Mouse (Mus musculus) embryonic fibroblast, embryonic 13.5 days (primary cell): ENCODE results near the gene Ppp1r1b. TPM values are rescaled to one million over a fixed set of nuclear protein-coding genes. Genes with fewer than 3 reads are reported as not detected.
A peak's percentile ranks its signal among the peaks of the same experiment; 100 is the strongest.

Experiments used
- H3K27ac ChIP-seq: 2 replicates; pipeline ENCODE4 v1.5.1; 2012; ENCODE audit warnings: low read length, control low read depth, inconsistent platforms; ENCODE audit not compliant: insufficient read depth
- H3K4me1 ChIP-seq: 2 replicates; pipeline ENCODE4 v1.6.1; 2011; ENCODE audit warnings: low read length; ENCODE audit not compliant: control insufficient read depth, insufficient read depth
- H3K4me3 ChIP-seq: 2 replicates; pipeline ENCODE4 v1.5.1; 2011; ENCODE audit warnings: mild to moderate bottlenecking, control low read depth, low read length; ENCODE audit not compliant: insufficient read depth
- CTCF ChIP-seq: IDR thresholded peaks from 2 replicates; pipeline ENCODE4 v1.5.1; 2011; ENCODE audit warnings: mild to moderate bottlenecking, control low read depth, low read length, moderate library complexity, borderline replicate concordance; ENCODE audit not compliant: insufficient read depth
- POLR2A ChIP-seq: IDR thresholded peaks from 2 replicates; pipeline ENCODE4 v1.6.1; 2011; ENCODE audit warnings: low read depth, mild to moderate bottlenecking, control low read depth, low read length, moderate library complexity
- polyA plus RNA-seq: library from polyadenylated mRNA; stranded (reverse); fragments of >200 nt; gene quantifications from 2 replicates; pipeline ENCODE4 v1.2.4, GENCODE M21; 2011; ENCODE audit warnings: low read depth; ENCODE audit not compliant: missing spikeins, insufficient read length

Ppp1r1b gene
- not detected in 2 replicates for polyA plus RNA-seq

DNA sequence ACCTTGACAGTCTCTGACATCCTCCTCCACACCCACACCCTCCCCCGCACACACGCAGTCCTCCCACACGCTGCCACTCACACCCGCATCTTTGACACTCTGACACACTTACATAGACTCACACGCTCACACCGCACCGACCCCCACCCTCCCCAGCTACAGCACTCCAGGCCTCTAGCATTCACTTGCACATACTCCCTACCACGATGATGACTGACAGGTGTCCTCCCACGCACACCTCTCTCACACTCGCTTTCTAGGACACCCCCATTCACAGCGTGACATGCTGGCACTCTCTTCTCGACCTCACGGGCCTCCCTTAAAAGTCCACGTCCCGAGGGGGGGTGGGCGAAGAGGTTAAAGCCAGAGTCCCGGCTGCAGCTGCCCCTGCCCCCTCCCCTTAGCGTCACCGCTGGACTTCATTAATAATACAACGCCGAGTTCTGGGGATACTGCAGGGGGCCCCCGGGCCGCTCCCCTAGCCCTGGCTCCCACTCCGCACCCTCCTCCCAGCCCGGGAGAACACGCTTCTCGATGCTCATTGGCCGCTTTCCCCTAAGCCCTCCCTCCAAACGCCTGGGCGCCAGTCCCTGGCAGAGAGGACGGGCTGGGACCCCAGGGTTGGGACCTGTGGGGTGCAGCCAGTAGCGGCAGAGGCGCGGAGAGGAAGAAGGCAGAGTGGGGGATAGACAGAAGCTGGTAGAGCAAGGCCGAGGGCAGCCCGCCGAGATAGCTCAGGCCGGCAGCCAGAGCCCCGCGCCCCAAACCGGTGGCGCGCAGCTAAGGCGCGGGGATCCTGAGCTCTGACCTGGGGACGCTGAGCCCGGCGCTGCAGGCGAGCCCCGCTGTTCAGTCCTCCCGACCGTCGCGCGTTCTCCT lies at the start of gene Ppp1r1b:
Gene Ppp1r1b, plus strand, starts transcription at position 322 of the 879 bp plus-strand sequence.
- H3K4me3 ChIP-seq: peak within 1 kb of the TSS; percentile 39

DNA sequence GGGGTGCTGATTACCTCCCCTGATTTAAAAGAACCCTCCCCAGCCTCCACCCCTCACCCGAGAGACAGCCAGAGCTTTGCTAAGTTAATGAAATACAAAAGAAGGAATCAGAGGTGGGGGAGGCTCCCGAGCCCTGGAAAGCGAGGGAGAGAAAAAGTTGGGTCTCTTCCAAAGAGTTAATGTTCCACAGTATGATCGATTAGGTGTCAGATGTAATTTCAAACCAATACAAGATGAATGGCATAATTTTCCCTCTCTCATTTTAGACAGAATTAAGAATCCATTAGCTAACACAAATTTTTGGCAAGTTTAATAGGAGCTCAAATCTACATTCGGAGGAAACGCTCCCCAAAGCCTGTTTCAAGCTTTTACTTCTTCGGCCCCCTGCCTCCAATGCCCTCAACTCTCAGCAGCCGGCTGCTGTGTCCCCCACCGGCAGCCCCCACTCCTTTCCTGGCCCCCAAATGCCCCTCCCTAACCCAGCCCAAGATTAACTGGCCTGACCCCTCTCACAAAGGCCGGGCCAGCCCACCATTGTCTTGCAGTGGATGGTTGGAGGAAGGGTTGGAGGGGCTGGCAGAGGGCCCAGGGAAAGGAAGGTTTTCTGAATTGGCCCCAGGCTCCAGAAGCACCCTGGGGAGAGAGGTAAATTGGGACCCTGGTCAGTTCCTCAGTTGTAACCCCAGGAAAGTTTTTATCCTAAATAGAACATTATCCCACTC lies 49.6 kb upstream of the Ppp1r1b start:
- Histone ChIP-seq H3K4me1 (no peaks in the 10 kb centered on the region; the same call in 1 of the 2 replicates), H3K27ac (no peak overlapping the region), H3K4me3 (no peak overlapping the region)
- TF ChIP-seq CTCF (no peak), POLR2A (no peak)

More for the DNA sequence above, at the start of gene Ppp1r1b:
- TF ChIP-seq CTCF (no peak), POLR2A (no peak)
- H3K27ac ChIP-seq: no peak within 1 kb of the TSS
- peaks cover 2% of the 10 kb centered on the region; the same call in 1 of the 2 replicates for H3K4me1 ChIP-seq

DNA sequence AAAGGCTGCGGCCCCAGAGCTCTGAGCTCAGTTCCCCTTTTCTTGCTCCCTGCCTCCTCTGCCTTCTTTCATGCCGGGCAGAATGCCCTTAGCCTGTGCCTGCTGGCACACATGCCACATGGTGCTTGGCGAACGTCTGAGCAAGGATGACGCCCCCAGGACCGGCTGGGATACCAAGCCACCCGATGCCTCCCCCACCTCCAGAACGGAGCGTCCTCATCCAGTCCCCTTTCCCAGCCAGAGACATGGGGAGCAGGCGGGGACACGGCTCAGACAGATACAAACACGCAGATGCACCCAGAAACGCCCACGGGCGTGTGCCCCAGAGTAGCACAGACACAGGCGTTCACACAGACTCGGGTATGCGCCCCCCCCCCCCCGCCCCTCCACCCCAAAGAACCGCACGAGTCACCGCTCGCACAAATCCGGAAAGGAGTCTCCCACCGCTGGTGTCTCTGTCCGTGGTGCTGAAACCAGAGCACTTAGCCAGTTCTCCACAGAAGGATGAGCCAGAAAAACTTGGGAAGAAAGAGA lies 34.3 kb upstream of the Ppp1r1b start:
- no peaks in the 10 kb centered on the region for H3K4me1 ChIP-seq
- TF ChIP-seq CTCF (no peak), POLR2A (no peak)
- no peak overlapping the region for H3K27ac ChIP-seq
- no peak overlapping the region for H3K4me3 ChIP-seq

DNA sequence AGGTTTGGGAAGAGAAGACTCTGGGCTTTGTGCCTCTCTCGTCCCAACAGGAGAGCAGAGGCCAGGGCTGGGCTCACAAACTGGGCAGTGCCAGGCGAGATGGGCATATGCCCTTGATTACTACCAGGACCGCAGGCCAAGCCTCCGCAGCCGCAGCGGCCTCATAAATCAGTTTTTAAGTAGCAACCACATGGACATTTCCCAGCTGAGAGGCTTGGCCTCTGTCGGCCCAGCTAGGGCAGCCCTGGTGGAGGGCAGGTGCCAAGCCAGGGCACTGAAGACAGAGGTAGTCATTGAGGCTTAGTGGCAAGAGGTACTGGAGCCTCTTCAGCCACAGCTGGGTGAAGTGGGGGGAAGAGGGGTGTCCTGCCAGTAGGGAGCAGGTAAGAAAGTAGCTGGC lies 30.7 kb upstream of the Ppp1r1b start:
- TF ChIP-seq POLR2A (no peak), CTCF (no peak)
- Histone ChIP-seq H3K4me1 (no peaks in the 10 kb centered on the region), H3K4me3 (no peak overlapping the region), H3K27ac (no peak overlapping the region)

DNA sequence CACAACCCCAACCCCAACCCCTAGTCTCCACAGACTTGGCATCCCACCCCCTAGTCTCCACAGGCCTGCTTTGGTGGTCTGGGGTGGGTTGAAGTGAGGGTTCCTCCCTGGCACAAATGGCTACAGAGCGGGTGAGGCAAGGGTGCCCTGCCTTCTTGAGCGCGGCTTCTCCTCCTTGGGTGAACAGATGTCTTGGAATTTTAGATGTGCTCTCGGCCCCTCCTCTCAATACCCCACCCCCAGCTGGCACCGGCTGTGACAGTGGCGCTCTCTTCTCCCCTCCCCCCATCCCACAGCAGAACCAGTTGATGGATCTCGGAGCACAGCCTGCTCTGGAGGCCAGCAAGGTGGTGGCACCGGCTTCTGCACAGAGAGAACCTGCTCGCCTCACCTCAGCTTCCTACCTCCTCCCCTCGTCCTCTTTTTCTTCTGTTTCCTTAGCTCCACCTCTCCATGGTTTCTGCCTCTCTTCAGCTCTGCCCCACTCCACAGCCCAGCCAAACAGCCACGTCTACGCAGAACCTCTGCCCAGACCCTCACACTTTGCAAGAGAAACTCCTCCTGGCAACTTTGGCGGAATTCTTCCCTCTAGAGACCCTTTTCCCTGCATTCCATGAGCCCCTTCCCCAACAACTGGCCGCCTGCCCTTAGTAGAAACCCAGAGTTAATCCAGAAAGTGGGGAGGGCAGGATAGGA lies 29.6 kb upstream of the Ppp1r1b start:
- no peak for TF ChIP-seq POLR2A
- Histone ChIP-seq H3K27ac (no peak overlapping the region), H3K4me3 (no peak overlapping the region), H3K4me1 (no peaks in the 10 kb centered on the region)

DNA sequence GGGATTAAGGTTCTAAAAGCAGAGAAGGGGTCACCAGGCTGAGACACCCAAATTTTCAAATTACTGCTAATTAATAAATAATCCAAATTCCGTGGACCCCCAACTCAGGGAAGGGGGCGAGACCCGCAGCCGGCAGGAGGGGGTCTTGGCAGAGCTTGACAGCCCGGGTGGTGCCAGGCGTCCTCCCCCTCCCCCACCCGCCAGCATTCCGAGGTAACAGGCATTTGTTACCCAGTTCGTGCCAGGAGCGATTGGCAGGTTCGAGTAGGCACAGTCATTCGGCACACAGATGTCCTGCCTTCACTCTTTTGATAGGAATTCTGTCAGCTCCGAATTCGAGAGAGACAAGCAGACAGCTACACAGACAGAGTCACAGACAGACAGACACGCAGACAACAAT lies 29.1 kb upstream of the Ppp1r1b start:
- no peaks in the 10 kb centered on the region for H3K4me1 ChIP-seq
- no peak overlapping the region for H3K4me3 ChIP-seq
- H3K27ac ChIP-seq: no peak overlapping the region
- TF ChIP-seq CTCF (no peak), POLR2A (no peak)

DNA sequence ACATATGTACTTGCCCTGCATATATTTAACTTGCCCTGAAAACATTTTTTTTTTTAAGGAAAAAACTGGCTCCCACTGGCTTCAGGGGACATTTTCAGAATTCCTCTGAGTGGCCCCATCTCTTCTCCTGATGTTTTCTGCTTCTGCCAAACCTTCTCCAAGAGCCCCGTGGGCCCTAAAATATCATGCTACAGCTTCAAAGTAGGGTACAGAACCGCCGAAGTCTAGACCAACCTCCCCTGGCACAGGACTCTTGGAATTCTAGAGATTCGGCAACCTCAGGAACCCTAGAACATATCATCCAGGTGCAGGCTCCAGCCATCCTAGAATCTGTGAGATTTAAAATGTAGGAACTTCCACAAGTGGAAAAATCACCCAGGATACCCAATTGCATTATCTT lies 28.7 kb upstream of the Ppp1r1b start:
- Histone ChIP-seq H3K27ac (no peak overlapping the region), H3K4me1 (no peaks in the 10 kb centered on the region), H3K4me3 (no peak overlapping the region)
- TF ChIP-seq CTCF (no peak), POLR2A (no peak)

DNA sequence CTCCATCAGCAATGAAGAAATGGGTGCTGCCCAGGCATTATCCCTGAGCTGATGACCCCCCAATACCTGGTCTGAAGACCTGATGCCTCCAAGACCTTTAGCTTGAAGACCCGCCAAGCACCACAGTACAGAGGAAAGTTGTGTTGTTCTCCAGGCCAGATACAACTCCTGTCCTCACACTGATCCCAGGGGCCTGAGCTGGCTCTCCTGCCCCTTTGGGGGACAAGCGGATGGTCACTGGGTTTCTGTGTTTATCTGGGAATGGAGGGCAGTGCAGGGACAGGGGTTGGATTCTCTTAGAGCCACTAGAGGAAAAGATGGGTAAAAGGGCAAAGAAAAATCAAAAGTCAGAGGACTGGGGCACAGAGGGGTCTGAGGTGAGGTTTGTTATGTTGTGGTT lies 28.3 kb upstream of the Ppp1r1b start:
- TF ChIP-seq CTCF: no peak
- TF ChIP-seq POLR2A: no peak
- Histone ChIP-seq H3K27ac (no peak overlapping the region), H3K4me3 (no peak overlapping the region), H3K4me1 (no peaks in the 10 kb centered on the region)

DNA sequence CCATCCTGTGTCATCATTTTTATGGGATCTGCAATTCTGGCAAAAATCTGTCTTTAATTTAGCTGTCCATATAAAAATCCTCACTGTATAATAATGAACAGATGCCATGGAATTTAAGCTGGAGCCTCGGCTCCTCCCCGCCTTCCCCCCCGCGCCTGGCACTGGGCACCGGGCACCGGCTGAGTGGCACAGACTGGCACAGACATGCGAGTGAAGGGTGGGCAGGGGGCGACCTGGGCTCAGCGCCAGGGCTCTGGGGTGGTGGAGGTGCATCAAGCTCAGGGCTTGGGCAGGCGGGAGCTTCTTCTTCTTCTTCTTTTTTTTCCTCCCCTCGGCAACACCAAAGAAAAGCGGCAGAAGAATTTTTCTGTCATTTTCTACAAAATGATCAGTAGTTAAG lies 27.8 kb upstream of the Ppp1r1b start:
- Histone ChIP-seq H3K27ac (no peak overlapping the region), H3K4me3 (no peak overlapping the region), H3K4me1 (no peaks in the 10 kb centered on the region)
- no peak for TF ChIP-seq CTCF
- no peak for TF ChIP-seq POLR2A
